Mouse (Mus musculus) lung, embryonic 14.5 days (tissue): ENCODE results near the gene Best3. TPM values are rescaled to one million over a fixed set of nuclear protein-coding genes. Genes with fewer than 3 reads are reported as not detected.

Source experiments
- ATAC-seq: fragments of 200-750 bp; cut with Nextera tagmentation; 2 replicates; pipeline ENCODE4 v1.8.0; 2017; ENCODE audit warnings: mild to moderate bottlenecking, moderate TSS enrichment, moderate library complexity; ENCODE audit not compliant: insufficient read depth
- DNase-seq: peaks from one replicate; pipeline ENCODE4 v3.0.0-alpha.2; 2015
- H3K27ac ChIP-seq: fragments of 300-500 bp; sonication (generic); 2 replicates; pipeline ENCODE4 v1.5.1; 2014; ENCODE audit warnings: low read depth, mild to moderate bottlenecking, moderate library complexity
- H3K27me3 ChIP-seq: fragments of 300-500 bp; sonication (generic); 2 replicates; pipeline ENCODE4 v1.6.1; 2014; ENCODE audit warnings: low read length, control low read depth; ENCODE audit not compliant: insufficient read depth
- H3K36me3 ChIP-seq: fragments of 300-500 bp; sonication (generic); 2 replicates; pipeline ENCODE4 v1.6.1; 2014; ENCODE audit warnings: control low read depth; ENCODE audit not compliant: insufficient read depth
- H3K4me1 ChIP-seq: fragments of 300-500 bp; sonication (generic); 2 replicates; pipeline ENCODE4 v1.6.1; 2014; ENCODE audit warnings: antibody characterized with exemption, control low read depth; ENCODE audit not compliant: insufficient read depth
- H3K4me2 ChIP-seq: fragments of 300-500 bp; sonication (generic); 2 replicates; pipeline ENCODE4 v1.6.1; 2014; ENCODE audit warnings: mild to moderate bottlenecking
- H3K4me3 ChIP-seq: fragments of 300-500 bp; sonication (generic); 2 replicates; pipeline ENCODE4 v1.5.1; 2014; ENCODE audit warnings: low read depth, low read length
- H3K9ac ChIP-seq: fragments of 300-500 bp; sonication (generic); 2 replicates; pipeline ENCODE4 v1.6.1; 2014
- H3K9me3 ChIP-seq: fragments of 300-500 bp; sonication (generic); 2 replicates; pipeline ENCODE4 v1.6.1; 2016; ENCODE audit warnings: low read depth, low read length, control low read depth
- CTCF ChIP-seq: IDR thresholded peaks from 2 replicates; pipeline ENCODE4 v1.5.1; 2016; ENCODE audit warnings: antibody characterized with exemption, low read depth
- WGBS: fragments of 180-500 bp; shearing (Covaris S2); extraction: QIAGEN DNeasy Blood & Tissue Kit; methylation state at CpG from one replicate; pipeline ENCODE4 v1.1.7; 2014; 5-methylcytosine and 5-hydroxymethylcytosine counted together
- polyA plus RNA-seq: library from polyadenylated mRNA; unstranded; fragments of >200 nt; fragmentation: Nextera tagmentation; extraction: Ambion mirVana; gene quantifications from 2 replicates; pipeline ENCODE4 v1.2.1, GENCODE M21; 2014

Best3 gene
- 0.11 and 0.39 TPM in 2 replicates for polyA plus RNA-seq

- H3K27me3 ChIP-seq = no peaks in the 10 kb centered on the region
- H3K36me3 ChIP-seq = no peaks in the 10 kb centered on the region
- 23% methylated on average over 21 of the region's 21 CpGs for WGBS
- H3K4me3 ChIP-seq = no peak within 1 kb of the TSS
- DNase-seq = no peak
- H3K9me3 ChIP-seq = no peaks in the 10 kb centered on the region
- peak; percentile 65; the same call in 1 of the 2 replicates for ATAC-seq
- H3K9ac ChIP-seq = no peak within 1 kb of the TSS
- H3K4me1 ChIP-seq = 0 out of 2 replicates have a peak, but pooled peaks cover 3% of the 10 kb centered on the region
- H3K4me2 ChIP-seq = peak within 1 kb of the TSS; percentile 24; the same call in 1 of the 2 replicates
- no peak within 1 kb of the TSS for H3K27ac ChIP-seq
- TF ChIP-seq CTCF = no peak
These were observed at the start of gene Best3 for GRCm38 (mm10) chr10:116986264-116987082. Gene Best3, plus strand, starts transcription at chr10:116986314.

DNA sequence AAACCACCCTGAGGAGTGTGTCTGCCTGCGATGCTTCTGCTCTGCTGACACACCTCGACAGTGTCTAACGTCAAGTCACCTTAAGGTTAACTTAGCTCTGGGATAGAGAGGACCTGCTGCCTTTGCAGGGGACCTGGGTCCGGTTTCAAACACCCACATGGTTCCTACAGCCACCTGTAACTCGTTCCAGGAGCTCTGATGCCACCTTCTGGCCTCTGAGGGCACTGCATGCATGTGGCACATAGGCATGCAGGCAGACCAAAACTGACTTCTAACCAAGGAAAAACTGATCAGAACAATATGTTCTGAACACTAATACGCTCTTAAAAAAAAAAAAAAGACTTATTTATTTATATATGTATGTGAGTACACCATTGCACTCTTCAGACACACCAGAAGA lies 43.1 kb upstream of the Best3 start:
- H3K9ac ChIP-seq = no peak overlapping the region
- H3K36me3 ChIP-seq = peaks cover 20% of the 10 kb centered on the region; the same call in 1 of the 2 replicates
- H3K4me2 ChIP-seq = no peak overlapping the region
- H3K9me3 ChIP-seq = no peaks in the 10 kb centered on the region
- peak; percentile 41 for TF ChIP-seq CTCF
- no peak for ATAC-seq
- no peaks in the 10 kb centered on the region for H3K4me1 ChIP-seq
- no peak overlapping the region for H3K4me3 ChIP-seq
- 88% methylated on average over 6 of the region's 6 CpGs for WGBS
- peak; percentile 37 for DNase-seq
- H3K27me3 ChIP-seq = no peaks in the 10 kb centered on the region
- H3K27ac ChIP-seq = no peak overlapping the region

- Histone ChIP-seq H3K9ac (no peak overlapping the region), H3K4me2 (no peak overlapping the region), H3K36me3 (peaks cover 9% of the 10 kb centered on the region; the same call in 1 of the 2 replicates), H3K4me3 (no peak overlapping the region), H3K27me3 (no peaks in the 10 kb centered on the region), H3K27ac (no peak overlapping the region), H3K4me1 (no peaks in the 10 kb centered on the region), H3K9me3 (no peaks in the 10 kb centered on the region)
- peak; percentile 49 for TF ChIP-seq CTCF
- WGBS = 75% methylated on average over 3 of the region's 3 CpGs
- DNase-seq (no peak), ATAC-seq (no peak; the same call in 1 of the 2 replicates)
These were observed 42.0 kb upstream of the Best3 start for GRCm38 (mm10) chr10:116944144-116944543.

DNA sequence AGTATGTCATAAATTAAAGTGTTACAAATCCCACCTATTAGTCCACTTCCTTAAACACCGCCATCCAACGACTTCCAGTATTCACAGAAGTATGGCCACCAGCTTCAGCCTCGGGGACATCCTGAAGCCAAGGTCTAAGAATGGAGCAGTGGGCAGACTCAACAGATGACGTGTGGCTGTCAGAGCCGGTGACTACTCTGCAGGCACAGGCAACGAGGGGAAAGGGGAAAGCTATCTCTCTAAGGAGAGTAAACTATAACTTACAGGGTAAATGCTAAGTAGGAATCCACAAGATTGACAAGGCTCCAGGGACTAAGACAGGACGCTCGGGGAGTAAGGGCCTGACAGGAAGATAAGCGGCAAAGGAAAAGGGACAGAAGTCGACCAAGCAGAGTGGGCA lies 41.2 kb upstream of the Best3 start:
- no peak overlapping the region for H3K4me3 ChIP-seq
- no peak for ATAC-seq
- DNase-seq = no peak
- H3K9ac ChIP-seq = no peak overlapping the region
- no peak overlapping the region for H3K27ac ChIP-seq
- no peaks in the 10 kb centered on the region for H3K27me3 ChIP-seq
- no peak for TF ChIP-seq CTCF
- no peak overlapping the region for H3K4me2 ChIP-seq
- H3K9me3 ChIP-seq = no peaks in the 10 kb centered on the region
- peaks cover 8% of the 10 kb centered on the region; the same call in 1 of the 2 replicates for H3K36me3 ChIP-seq
- no peaks in the 10 kb centered on the region for H3K4me1 ChIP-seq
- WGBS = 57% methylated on average over 10 of the region's 10 CpGs

GRCm38 (mm10) chr10:116948414-116948813 lies 37.7 kb upstream of the Best3 start:
- H3K4me3 ChIP-seq = peak overlapping the region; percentile 82; the same call in 1 of the 2 replicates
- peaks cover 3% of the 10 kb centered on the region; the same call in 1 of the 2 replicates for H3K9me3 ChIP-seq
- H3K9ac ChIP-seq = no peak overlapping the region
- peak overlapping the region; percentile 86 for H3K4me2 ChIP-seq
- DNase-seq = no peak
- WGBS = 64% methylated on average over 9 of the region's 9 CpGs
- H3K27me3 ChIP-seq = no peaks in the 10 kb centered on the region
- no peak overlapping the region for H3K27ac ChIP-seq
- H3K36me3 ChIP-seq = no peaks in the 10 kb centered on the region
- TF ChIP-seq CTCF = no peak
- no peak for ATAC-seq
- no peaks in the 10 kb centered on the region for H3K4me1 ChIP-seq

DNA sequence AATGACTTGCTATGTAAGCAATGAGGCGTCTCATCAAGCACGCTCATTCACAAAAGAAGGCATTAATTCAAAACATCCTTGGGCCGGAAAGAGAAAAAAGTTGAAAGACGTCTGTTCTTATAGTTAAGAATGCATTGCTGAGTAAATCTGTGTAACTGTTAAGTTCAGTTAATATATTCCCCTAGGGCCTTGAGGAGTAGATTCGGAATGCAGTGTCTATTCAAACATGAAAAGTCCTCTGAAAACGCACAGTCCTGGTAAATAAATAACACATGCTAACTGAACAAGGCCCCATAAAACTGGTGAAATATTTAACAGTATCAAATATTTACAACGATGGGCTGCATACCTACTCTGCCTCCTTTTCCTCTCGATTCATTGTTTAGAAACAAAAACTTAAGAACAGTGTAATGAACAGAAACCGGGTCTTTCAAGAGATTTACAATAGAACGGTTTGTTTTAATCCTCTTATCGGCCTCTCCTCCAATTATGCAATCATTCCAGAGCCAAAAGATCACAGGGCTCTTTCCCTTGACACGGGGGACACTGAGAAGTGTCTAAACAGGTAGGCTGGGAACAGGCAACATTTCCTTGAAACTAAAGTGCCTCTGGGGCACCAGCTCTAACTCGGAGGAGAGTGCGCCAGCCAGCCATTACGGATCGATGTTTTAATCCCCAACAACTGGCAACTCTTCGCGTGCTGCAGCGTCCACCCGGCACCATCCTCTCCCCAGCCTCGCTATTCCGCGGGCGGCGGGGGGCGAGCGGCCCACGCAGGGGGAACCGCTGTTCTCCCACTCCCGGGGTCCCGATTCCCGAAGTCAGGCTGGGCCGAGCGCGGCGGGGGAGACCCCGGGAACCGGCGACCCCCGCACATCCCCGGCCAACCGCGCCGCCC lies 36.8 kb upstream of the Best3 start:
- TF ChIP-seq CTCF = no peak
- peaks cover 3% of the 10 kb centered on the region; the same call in 1 of the 2 replicates for H3K9me3 ChIP-seq
- no peaks in the 10 kb centered on the region for H3K36me3 ChIP-seq
- H3K9ac ChIP-seq = peak overlapping the region; percentile 74
- ATAC-seq = peak; percentile 16
- peak; percentile 47 for DNase-seq
- peak overlapping the region; percentile 85 for H3K27ac ChIP-seq
- peak overlapping the region; percentile 86 for H3K4me2 ChIP-seq
- H3K27me3 ChIP-seq = no peaks in the 10 kb centered on the region
- 1% methylated on average over 44 of the region's 44 CpGs for WGBS
- H3K4me1 ChIP-seq = no peaks in the 10 kb centered on the region
- H3K4me3 ChIP-seq = peak overlapping the region; percentile 82
